Mouse (Mus musculus) limb, embryonic 14.5 days (tissue): ENCODE measurements around the gene Lhfpl3. TPM values are rescaled to one million over a fixed set of nuclear protein-coding genes. Genes with fewer than 3 reads are reported as not detected.

ENCODE experiments used
- ATAC-seq: fragments of 200-750 bp; cut with Nextera tagmentation; 2 replicates; pipeline ENCODE4 v1.8.0; 2017; ENCODE audit warnings: low read depth, moderate number of reproducible peaks, moderate TSS enrichment; ENCODE audit not compliant: low FRiP score
- DNase-seq: peaks from one replicate; pipeline ENCODE4 v3.0.0-alpha.2; 2015; ENCODE audit warnings: low spot score
- H3K27ac ChIP-seq: fragments of 300-500 bp; sonication (generic); replicated peaks from 2 replicates; pipeline ENCODE4 v1.5.1; 2014; ENCODE audit warnings: low read depth, mild to moderate bottlenecking, low read length, moderate library complexity, mixed read lengths
- H3K27me3 ChIP-seq: fragments of 300-500 bp; sonication (generic); 2 replicates; pipeline ENCODE4 v1.6.1; 2014; ENCODE audit warnings: low read length, mixed read lengths; ENCODE audit not compliant: control insufficient read depth, insufficient read depth
- H3K36me3 ChIP-seq: fragments of 300-500 bp; sonication (generic); 2 replicates; pipeline ENCODE4 v1.6.1; 2014; ENCODE audit warnings: mild to moderate bottlenecking, low read length, moderate library complexity, mixed read lengths; ENCODE audit not compliant: control insufficient read depth, insufficient read depth
- H3K4me1 ChIP-seq: fragments of 300-500 bp; sonication (generic); 2 replicates; pipeline ENCODE4 v1.6.1; 2014; ENCODE audit warnings: antibody characterized with exemption, low read length, mixed read lengths; ENCODE audit not compliant: control insufficient read depth, insufficient read depth
- H3K4me2 ChIP-seq: fragments of 300-500 bp; sonication (generic); replicated peaks from 2 replicates; pipeline ENCODE4 v1.6.1; 2014; ENCODE audit warnings: low read depth, mild to moderate bottlenecking, low read length, moderate library complexity; ENCODE audit not compliant: severe bottlenecking
- H3K4me3 ChIP-seq: fragments of 300-500 bp; sonication (generic); replicated peaks from 2 replicates; pipeline ENCODE4 v1.5.1; 2014; ENCODE audit warnings: low read length
- H3K9ac ChIP-seq: fragments of 300-500 bp; sonication (generic); 2 replicates; pipeline ENCODE4 v1.6.1; 2014; ENCODE audit warnings: mild to moderate bottlenecking, low read depth, low read length, moderate library complexity; ENCODE audit not compliant: severe bottlenecking
- H3K9me3 ChIP-seq: fragments of 300-500 bp; sonication (generic); 2 replicates; pipeline ENCODE4 v1.6.1; 2016; ENCODE audit warnings: low read length; ENCODE audit not compliant: control insufficient read depth
- POLR2A ChIP-seq: fragments of 200-500 bp; IDR thresholded peaks from 2 replicates; pipeline ENCODE4 v1.8.0; 2012; ENCODE audit warnings: inconsistent platforms, mild to moderate bottlenecking, moderate library complexity, borderline replicate concordance; ENCODE audit not compliant: insufficient read depth, insufficient read length; ENCODE audit errors: extremely low read depth
- WGBS: fragments of 180-500 bp; shearing (Covaris S2); extraction: QIAGEN DNeasy Blood & Tissue Kit; methylation state at CpG from one replicate; pipeline ENCODE4 v1.1.7; 2014; 5-methylcytosine and 5-hydroxymethylcytosine counted together
- polyA plus RNA-seq, 2 experiments: library from polyadenylated mRNA; depleted of rRNA in 1 of 2; stranded (reverse) in 1 of 2; unstranded in 1 of 2; fragments of >200 nt; fragmentation: Nextera tagmentation in 1 of 2; extraction: Ambion mirVana in 1 of 2; gene quantifications; 2 replicates each; pipeline versions ENCODE4 v1.2.1 to v1.2.3; 2012 to 2014

Lhfpl3 gene
- polyA plus RNA-seq, 2 experiments: 0.72 to 0.82 TPM

DNA sequence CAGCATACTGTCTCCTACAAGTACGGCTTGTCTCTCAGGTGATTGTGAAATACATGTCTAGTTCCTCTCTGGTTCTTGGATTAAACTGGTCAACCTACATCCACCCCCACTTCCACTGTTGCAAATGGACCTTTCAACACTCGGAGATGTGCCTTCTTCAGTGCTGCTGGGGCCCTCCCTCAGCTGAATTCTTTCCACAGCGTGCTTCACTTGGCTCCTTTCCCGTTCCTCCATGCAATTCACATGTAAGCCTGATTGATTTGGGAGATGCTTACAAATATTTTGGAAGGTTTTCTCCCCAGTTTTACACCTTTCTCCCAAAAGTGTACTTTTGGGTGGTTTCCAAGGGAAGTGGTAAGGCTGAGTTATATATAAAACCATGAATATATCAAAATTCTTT lies 143.6 kb downstream of the Lhfpl3 start:
- DNase-seq (no peak), ATAC-seq (no peak)
- H3K9ac ChIP-seq: no peak overlapping the region
- WGBS: 70% methylated on average over 4 of the region's 4 CpGs
- H3K4me2 ChIP-seq: no peak overlapping the region
- H3K36me3 ChIP-seq: no peaks in the 10 kb centered on the region
- no peaks in the 10 kb centered on the region for H3K9me3 ChIP-seq
- TF ChIP-seq POLR2A: no peak
- H3K4me3 ChIP-seq: no peak overlapping the region
- H3K27me3 ChIP-seq: no peaks in the 10 kb centered on the region
- no peak overlapping the region for H3K27ac ChIP-seq
- H3K4me1 ChIP-seq: no peaks in the 10 kb centered on the region

DNA sequence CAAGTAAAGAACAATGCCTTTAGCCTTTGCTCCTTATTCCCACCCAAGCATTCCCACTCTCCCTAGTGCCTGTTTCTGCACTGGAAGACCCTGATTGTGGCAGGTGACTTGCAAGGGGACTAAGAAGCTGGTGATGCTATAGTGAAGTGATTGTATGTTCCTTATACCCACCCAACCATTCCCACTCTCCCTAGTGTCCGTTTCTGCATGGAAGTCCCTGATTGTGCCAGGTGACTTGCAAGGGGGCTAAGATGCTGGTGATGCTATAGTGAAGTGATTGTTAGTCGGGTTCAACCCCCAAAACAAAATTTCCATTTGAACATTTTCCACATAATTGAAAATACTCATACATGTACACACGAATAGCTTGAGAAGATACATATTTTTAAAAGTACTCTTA lies 151.4 kb downstream of the Lhfpl3 start:
- WGBS: 88% methylated on average over 3 of the region's 3 CpGs

DNA sequence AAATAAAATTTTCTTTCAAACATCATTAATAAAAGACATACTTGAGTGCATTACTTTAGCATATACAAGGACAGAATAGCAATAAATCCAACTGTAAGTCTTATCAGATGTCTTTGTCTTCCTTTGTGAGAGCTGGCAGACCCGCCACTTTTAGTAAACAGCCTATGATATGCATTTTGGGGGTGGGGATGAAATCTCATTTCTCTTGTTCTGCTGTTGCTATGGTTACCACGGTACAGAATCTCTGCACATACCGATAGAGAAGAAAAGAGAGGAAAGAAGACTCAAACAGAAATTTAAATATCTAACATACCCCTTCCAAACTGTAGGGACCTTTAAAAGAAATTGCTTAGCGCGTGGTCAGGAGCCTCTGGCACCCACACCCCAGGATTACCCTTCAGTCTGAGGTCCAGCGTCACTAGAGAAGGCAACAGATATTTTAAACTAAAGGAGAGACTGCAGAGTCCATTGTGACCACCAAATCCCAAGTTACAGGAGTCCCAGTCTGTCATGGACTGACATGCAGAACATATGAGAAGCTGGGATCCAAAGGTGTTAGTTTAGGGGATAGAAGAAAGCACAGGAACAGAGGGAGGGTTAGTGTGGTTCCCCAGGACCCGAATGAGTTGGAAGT lies 151.9 kb downstream of the Lhfpl3 start:
- Histone ChIP-seq H3K27me3 (no peaks in the 10 kb centered on the region), H3K4me1 (no peaks in the 10 kb centered on the region), H3K27ac (no peak overlapping the region), H3K9me3 (no peaks in the 10 kb centered on the region), H3K9ac (no peak overlapping the region), H3K36me3 (no peaks in the 10 kb centered on the region), H3K4me3 (no peak overlapping the region), H3K4me2 (no peak overlapping the region)
- ATAC-seq (no peak), DNase-seq (no peak)
- WGBS: 75% methylated on average over 7 of the region's 7 CpGs
- TF ChIP-seq POLR2A: no peak

More for the DNA sequence above, 151.4 kb downstream of the Lhfpl3 start:
- no peak for TF ChIP-seq POLR2A
- H3K4me1 ChIP-seq: no peaks in the 10 kb centered on the region
- H3K4me2 ChIP-seq: no peak overlapping the region
- H3K9ac ChIP-seq: no peak overlapping the region
- H3K36me3 ChIP-seq: no peaks in the 10 kb centered on the region
- no peak overlapping the region for H3K4me3 ChIP-seq
- no peak overlapping the region for H3K27ac ChIP-seq
- ATAC-seq (no peak), DNase-seq (no peak)
- H3K9me3 ChIP-seq: no peaks in the 10 kb centered on the region
- no peaks in the 10 kb centered on the region for H3K27me3 ChIP-seq

DNA sequence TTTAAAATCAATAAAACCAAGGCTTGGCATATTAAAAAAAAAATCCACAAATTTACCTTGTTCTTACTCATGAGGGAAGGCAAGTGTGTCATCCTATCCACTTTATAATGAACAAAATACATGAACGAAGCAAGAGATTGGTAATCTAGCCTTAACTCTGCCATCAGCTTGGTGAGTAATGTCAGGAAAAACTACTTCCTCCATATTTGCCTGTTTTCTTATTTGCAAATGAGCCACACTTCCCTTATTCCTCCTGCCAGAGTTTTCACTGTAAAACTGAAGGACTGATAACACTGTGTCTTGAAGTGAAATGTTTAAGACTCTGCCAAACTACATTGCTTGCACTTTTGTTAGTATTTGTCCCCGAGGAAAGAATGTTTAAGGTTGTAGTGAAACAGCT lies 152.7 kb downstream of the Lhfpl3 start:
- H3K4me2 ChIP-seq: no peak overlapping the region
- H3K9me3 ChIP-seq: no peaks in the 10 kb centered on the region
- 75% methylated on average over 2 of the region's 2 CpGs for WGBS
- TF ChIP-seq POLR2A: no peak
- no peaks in the 10 kb centered on the region for H3K36me3 ChIP-seq
- H3K27ac ChIP-seq: no peak overlapping the region
- H3K9ac ChIP-seq: no peak overlapping the region
- ATAC-seq: no peak
- no peaks in the 10 kb centered on the region for H3K4me1 ChIP-seq
- H3K4me3 ChIP-seq: no peak overlapping the region
- DNase-seq: no peak
- H3K27me3 ChIP-seq: no peaks in the 10 kb centered on the region

DNA sequence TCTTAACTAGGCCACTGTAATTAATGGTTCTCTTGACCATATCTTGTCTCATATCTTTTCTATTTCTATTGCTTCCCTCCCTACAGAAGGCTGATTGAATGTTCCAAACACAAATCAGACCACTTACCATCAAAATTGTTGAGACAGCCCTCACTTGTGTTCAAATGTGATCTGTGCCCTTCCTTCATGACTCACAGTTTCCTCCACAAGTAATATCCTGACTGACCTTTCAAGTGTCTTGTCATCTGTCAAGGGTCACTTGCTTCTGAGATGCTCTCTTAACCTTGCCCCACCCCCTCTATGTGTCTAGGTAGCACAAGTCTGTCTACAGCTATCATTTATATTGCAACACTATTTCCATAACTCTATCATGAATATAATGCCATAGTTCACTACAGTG lies 154.1 kb downstream of the Lhfpl3 start:
- no peak overlapping the region for H3K27ac ChIP-seq
- ATAC-seq: no peak
- H3K36me3 ChIP-seq: no peaks in the 10 kb centered on the region
- H3K4me3 ChIP-seq: no peak overlapping the region
- no peaks in the 10 kb centered on the region for H3K4me1 ChIP-seq
- H3K9me3 ChIP-seq: no peaks in the 10 kb centered on the region
- no peak for TF ChIP-seq POLR2A
- H3K4me2 ChIP-seq: no peak overlapping the region
- no peak overlapping the region for H3K9ac ChIP-seq
- no peak for DNase-seq
- no peaks in the 10 kb centered on the region for H3K27me3 ChIP-seq

DNA sequence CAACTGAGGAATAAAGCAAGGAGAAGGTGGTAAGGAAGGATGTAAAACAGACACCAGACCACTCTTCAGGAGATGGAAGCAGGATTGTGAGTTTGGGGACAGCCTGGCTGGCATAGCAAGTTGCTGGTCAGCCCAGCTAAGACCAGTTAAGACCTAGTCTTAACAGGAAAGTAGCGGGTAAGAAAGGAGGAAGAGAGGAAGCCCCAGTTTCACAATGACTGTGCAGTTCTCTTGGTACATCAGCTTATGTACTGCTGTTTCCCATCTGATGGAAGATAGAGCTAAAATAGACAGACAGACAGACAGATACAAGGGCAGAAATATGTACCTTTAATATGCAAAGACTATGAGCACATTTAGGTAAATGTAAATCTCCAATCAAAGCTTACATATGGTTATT lies 171.3 kb downstream of the Lhfpl3 start:
- WGBS: 84% methylated on average over 1 of the region's 1 CpGs
- ATAC-seq: no peak
- no peaks in the 10 kb centered on the region for H3K36me3 ChIP-seq
- H3K4me3 ChIP-seq: no peak overlapping the region
- no peak for DNase-seq
- H3K27me3 ChIP-seq: no peaks in the 10 kb centered on the region
- no peak overlapping the region for H3K4me2 ChIP-seq
- no peak for TF ChIP-seq POLR2A
- no peaks in the 10 kb centered on the region for H3K4me1 ChIP-seq
- H3K9ac ChIP-seq: no peak overlapping the region
- H3K9me3 ChIP-seq: no peaks in the 10 kb centered on the region
- no peak overlapping the region for H3K27ac ChIP-seq
